Mouse (Mus musculus): ENCODE measurements around the gene Krtap5-4. TPM values are rescaled to one million over a fixed set of nuclear protein-coding genes. Genes with fewer than 3 reads are reported as not detected.
"Not testable (repeated sequence)": the region's sequence is repeated elsewhere in the genome, so short reads cannot be mapped to it uniquely, and the experiment has no call there.

Krtap5-4 gene
- total RNA-seq, 4 experiments from 2014 or later = not detected

- not testable (repeated sequence) for DNase-seq (ENCODE audit: low spot score in 2 of 2)
Observed at GRCm38 (mm10) chr7:142321637-142322306, 18.4 kb downstream of the Krtap5-4 start.

DNA sequence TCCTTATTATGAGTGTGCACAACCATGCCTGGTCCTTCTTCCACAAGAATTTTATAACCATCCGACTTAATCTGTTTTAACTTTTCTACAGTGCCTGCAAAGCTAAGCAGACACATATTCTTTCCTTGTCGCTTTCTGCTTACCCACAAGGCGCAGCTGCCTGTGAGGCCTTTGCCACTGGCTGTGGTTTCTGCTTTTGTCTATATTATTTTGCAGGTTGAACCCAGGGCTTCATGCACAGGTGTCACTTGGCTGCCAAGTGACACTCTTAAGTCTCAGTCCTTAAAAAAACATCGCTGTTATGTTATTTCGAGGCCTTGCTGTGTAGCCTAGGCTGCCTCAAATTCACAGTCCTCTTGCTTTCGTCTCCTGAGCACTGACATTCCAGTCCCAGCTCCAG is 19.3 kb downstream of the Krtap5-4 start:
- no peak for DNase-seq (ENCODE audit: low spot score in 2 of 2)

GRCm38 (mm10) chr7:142323396-142324117 is 20.2 kb downstream of the Krtap5-4 start:
- DNase-seq (ENCODE audit: low spot score in 2 of 2) = no peak

- no peak for DNase-seq (ENCODE audit: low spot score in 2 of 2)
Observed at GRCm38 (mm10) chr7:142326714-142327445, 23.5 kb downstream of the Krtap5-4 start.

GRCm38 (mm10) chr7:142328507-142328906 is 25.2 kb downstream of the Krtap5-4 start:
- no peak for DNase-seq (ENCODE audit: low spot score in 2 of 2)

GRCm38 (mm10) chr7:142330271-142330724 is 26.9 kb downstream of the Krtap5-4 start:
- no peak for DNase-seq (ENCODE audit: low spot score in 2 of 2)

- no peak for DNase-seq (ENCODE audit: low spot score in 2 of 2)
Observed at GRCm38 (mm10) chr7:142331281-142331680, 27.9 kb downstream of the Krtap5-4 start.

DNA sequence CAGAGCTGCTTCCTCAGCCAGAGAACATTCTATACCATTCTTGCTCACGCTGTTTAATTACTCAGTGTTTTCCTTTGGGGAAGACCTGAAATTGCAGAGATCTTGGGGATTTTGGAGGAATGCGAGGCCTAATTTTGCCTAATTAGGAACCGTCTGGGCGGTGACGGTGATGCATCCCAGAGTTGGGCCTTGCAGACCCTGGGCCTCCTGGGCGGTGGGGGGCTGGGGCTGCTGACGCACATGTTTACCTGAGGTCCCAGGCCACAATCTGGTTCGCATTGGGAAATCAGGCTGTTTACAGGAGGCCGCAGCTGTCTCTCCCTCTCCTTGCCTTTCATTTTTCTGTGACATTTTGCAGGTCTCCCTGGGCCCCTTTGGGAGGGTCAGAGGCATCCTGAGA is 29.4 kb downstream of the Krtap5-4 start:
- not testable (repeated sequence) for DNase-seq (ENCODE audit: low spot score in 2 of 2)

DNA sequence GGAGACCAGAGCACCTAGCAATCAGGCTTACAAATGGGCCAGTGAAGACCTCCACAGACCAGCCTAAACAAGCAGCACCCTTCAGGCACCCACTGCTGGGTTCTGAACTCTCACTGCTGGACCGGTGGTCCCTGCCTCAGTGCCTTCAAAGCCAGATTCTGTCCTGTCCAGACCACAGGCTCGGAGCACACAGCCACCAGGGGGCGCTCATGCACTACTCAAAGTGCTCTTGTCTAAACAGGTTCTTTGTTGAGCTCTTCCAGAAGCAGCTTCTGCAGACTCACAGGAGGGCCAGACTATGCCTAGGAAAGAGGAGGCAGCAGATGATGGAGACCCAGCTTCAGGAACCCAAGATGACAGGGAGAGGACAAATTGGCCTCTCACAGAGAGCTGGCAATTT is 30.9 kb downstream of the Krtap5-4 start:
- peak; percentile 60 to 91 for DNase-seq (ENCODE audit: low spot score in 2 of 2)

DNA sequence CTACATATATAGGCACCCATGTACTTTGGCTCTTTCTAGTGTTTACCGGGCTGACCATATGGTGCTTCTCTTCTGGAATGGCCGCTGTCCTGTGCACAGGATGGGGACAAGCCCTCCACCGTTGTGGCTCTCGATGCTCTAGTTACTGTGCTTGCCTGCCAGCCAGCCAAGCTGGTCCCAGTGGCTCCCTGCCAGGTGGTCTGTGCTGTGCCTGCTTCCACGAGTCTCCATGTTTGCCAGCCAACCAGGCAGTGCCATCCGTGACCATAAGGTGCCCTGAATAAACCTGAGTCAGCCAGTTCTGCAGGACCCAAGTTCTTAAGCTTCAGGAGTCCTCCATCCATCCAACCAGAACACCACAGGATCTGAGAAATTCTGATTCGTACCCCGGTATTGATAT is 31.8 kb downstream of the Krtap5-4 start:
- no peak for DNase-seq (ENCODE audit: low spot score in 2 of 2)

DNA sequence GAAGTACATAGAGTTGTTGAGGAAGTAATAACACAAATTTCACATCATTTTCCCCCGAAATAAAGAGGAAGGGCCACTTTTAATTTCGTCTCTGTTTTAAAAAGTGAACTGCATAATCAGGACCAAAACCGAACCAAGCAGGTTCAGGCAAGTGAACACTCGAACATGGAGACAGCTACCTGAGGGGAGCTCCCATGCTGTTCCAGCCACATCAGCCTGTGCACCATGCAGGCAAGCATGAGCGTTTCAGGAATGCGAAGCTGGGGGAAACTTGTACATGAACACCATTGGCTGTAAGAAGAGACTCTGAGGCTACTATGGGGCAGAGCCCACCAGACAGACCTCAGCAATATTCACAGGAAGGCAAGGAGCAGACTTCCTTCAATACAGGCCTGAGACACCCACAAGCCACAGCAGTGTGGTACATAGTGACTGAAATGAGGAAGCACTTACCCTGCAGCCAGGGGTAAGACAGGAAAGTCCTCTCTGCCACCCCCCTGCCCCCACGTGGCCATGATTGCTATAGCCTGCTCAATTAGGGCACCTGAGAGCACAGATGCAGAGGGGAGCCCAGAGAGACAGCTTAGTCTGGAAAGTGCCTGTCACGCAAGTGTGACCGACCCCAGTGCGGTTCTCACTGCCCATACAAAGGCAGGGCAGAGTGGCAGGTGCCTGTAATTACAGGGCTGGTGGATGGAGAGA is 37.1 kb downstream of the Krtap5-4 start:
- DNase-seq (ENCODE audit: low spot score in 2 of 2) = no peak

- DNase-seq (ENCODE audit: low spot score in 2 of 2) = no peak
Observed at GRCm38 (mm10) chr7:142341564-142342246, 38.4 kb downstream of the Krtap5-4 start.

GRCm38 (mm10) chr7:142342247-142342640 is 38.9 kb downstream of the Krtap5-4 start:
- no peak for DNase-seq (ENCODE audit: low spot score in 2 of 2)

DNA sequence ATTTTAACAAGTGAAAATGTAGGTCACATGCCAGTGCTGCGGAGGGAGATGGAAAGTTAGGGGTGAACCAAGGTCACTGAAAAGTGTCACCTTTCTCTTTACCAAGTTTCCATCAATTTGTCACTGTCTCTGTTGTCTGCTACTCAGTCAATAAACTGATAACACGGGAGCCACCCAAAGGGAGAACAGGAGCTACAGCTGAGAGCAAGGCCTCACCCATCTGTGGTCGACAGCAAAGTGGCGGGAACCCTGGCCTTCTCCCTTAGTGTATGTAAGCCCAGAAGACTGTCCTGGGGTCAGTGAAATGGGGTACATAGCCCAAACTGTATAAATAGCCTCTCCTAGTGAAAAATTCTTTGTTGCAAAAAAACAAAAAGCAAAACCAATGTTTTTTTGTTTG is 44.2 kb downstream of the Krtap5-4 start:
- DNase-seq (ENCODE audit: low spot score in 2 of 2) = no peak

- peak; percentile 48 to 64 for DNase-seq (ENCODE audit: low spot score in 2 of 2)
Observed at GRCm38 (mm10) chr7:142349308-142349961, 46.1 kb downstream of the Krtap5-4 start.

DNA sequence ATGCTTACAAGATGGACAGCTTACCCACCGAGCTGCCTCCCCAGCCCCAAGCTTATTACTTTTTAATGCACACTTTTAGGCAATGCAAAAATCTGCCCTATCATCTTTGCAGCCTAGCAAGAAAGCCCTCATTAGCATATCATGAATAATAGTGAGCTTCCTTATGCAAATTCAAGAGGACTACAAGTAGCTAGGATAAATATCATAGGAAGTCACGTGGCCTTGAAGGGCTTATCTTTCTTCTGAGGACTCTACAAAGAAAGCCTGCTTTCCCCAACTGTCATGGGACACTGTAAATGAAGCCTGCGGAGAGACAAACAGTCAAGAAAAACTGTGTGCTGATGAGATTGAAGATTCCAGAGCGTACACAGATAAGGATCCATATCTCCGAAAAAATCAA is 48.2 kb downstream of the Krtap5-4 start:
- no peak for DNase-seq (ENCODE audit: low spot score in 2 of 2)

DNA sequence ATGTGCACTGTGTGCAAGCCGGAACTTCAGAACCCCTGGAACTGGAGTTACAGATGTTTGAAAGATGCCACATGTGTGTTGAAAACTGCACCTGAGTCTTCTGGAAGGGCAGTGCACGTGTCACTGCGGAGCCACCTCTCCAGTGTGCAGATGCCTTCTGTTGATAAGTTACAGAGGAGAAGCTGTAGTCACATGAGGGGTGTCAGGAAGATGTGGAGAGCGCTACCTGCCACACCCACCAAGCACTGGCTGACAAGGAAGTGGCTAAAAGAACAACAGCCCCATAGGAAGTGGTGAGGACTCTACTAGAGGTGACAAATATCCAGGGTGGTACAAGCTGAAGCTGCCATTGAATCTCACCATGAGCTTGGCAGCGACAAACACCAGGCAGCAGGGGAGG is 50.5 kb downstream of the Krtap5-4 start:
- no peak for DNase-seq (ENCODE audit: low spot score in 2 of 2)
